Mouse (Mus musculus) central nervous system, embryonic 18 days (tissue): ENCODE data around the gene Olfr1051. TPM values are rescaled to one million over a fixed set of nuclear protein-coding genes. Genes with fewer than 3 reads are reported as not detected.

Experiments
- polyA plus RNA-seq: library from polyadenylated mRNA; depleted of rRNA; stranded (reverse); fragments of >200 nt; gene quantifications from 2 replicates; pipeline ENCODE4 v1.2.3, GENCODE M21; 2012; rRNA removed

Gene Olfr1051
- polyA plus RNA-seq, result not detected in 2 replicates

GRCm38 (mm10) chr2:86278988-86279387 lies at the start of gene Olfr1051:
Olfr1051 (minus strand) TSS chr2:86279088.

GRCm38 (mm10) chr2:86315184-86315583 lies 36.3 kb upstream of the Olfr1051 start, which contains the start of gene Olfr1053:
Olfr1053 (minus strand) TSS chr2:86315284.

GRCm38 (mm10) chr2:86292155-86292554 lies 13.3 kb upstream of the Olfr1051 start, which contains the start of gene Olfr1052:
Olfr1052 (plus strand) TSS chr2:86292455.

GRCm38 (mm10) chr2:86258228-86258627 lies 20.7 kb downstream of the Olfr1051 start, which contains the start of gene Olfr1049:
Olfr1049 (minus strand) TSS chr2:86258328.

DNA sequence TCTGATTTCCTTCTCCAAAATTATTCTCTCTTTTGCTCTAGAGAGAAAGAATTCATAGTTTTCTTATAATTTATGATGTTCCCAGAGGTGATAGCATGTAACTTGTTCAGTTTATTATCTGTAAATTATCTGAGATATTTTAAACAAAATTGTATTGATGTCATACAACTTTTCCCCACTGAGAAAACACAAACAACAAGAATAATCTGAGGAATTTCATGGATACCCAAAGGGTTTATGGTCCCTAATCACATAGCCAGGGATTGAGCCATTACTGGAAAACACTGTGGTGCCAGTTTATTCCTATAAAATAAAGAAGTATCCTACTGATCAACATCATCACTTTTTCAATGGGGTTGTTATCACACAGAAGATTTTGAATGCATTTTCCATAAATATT lies 38.7 kb downstream of the Olfr1051 start, which contains the start of gene Olfr1048:
Olfr1048 (minus strand) TSS at position 101 of the 400 bp plus-strand sequence.

GRCm38 (mm10) chr2:86231301-86231700 lies 47.6 kb downstream of the Olfr1051 start, which contains the start of gene Olfr1047:
Olfr1047 (minus strand) TSS chr2:86231401.

Other genes starting within 250 kb of the Olfr1051 start
- gene Olfr1034, start 233.2 kb downstream of the Olfr1051 start, polyA plus RNA-seq, result 0.03 and 0.04 TPM in 2 replicates
- gene Olfr1036, start 205.1 kb downstream of the Olfr1051 start, polyA plus RNA-seq, result not detected in 2 replicates
- gene Olfr1037, start 191.7 kb downstream of the Olfr1051 start, polyA plus RNA-seq, result not detected in 2 replicates
- not detected in 2 replicates for gene Olfr1039, start 143.2 kb downstream of the Olfr1051 start, polyA plus RNA-seq
- not detected in 2 replicates for gene Olfr1040, start 132.4 kb downstream of the Olfr1051 start, polyA plus RNA-seq
- not detected in 2 replicates for gene Olfr1042, start 117.2 kb downstream of the Olfr1051 start, polyA plus RNA-seq
- not detected in 2 replicates for gene Olfr1043, start 111.6 kb downstream of the Olfr1051 start, polyA plus RNA-seq
- not detected in 2 replicates for gene Olfr1044, start 101.3 kb downstream of the Olfr1051 start, polyA plus RNA-seq
- not detected in 2 replicates for gene Olfr52, start 93.4 kb downstream of the Olfr1051 start, polyA plus RNA-seq
- gene Olfr1045, start 76.1 kb downstream of the Olfr1051 start, polyA plus RNA-seq, result not detected in 2 replicates
- not detected in 2 replicates for gene Olfr1046, start 59.8 kb downstream of the Olfr1051 start, polyA plus RNA-seq
- gene Olfr1047, start 47.7 kb downstream of the Olfr1051 start, polyA plus RNA-seq, result not detected in 2 replicates
- not detected in 2 replicates for gene Olfr1048, start 38.8 kb downstream of the Olfr1051 start, polyA plus RNA-seq
- gene Olfr1049, start 20.8 kb downstream of the Olfr1051 start, polyA plus RNA-seq, result not detected in 2 replicates
- not detected in 2 replicates for gene Olfr1052, start 13.4 kb upstream of the Olfr1051 start, polyA plus RNA-seq
- not detected in 2 replicates for gene Olfr1053, start 36.2 kb upstream of the Olfr1051 start, polyA plus RNA-seq
- gene Olfr1054, start 56.3 kb upstream of the Olfr1051 start, polyA plus RNA-seq, result not detected in 2 replicates
- gene Olfr1055, start 71.2 kb upstream of the Olfr1051 start, polyA plus RNA-seq, result not detected in 2 replicates
- gene Olfr1056, start 83.4 kb upstream of the Olfr1051 start, polyA plus RNA-seq, result not detected in 2 replicates
- gene Olfr1057, start 99.3 kb upstream of the Olfr1051 start, polyA plus RNA-seq, result not detected in 2 replicates
- not detected in 2 replicates for gene Olfr1058, start 109.5 kb upstream of the Olfr1051 start, polyA plus RNA-seq
- gene Olfr1061, start 135.0 kb upstream of the Olfr1051 start, polyA plus RNA-seq, result not detected in 2 replicates
- not detected in 2 replicates for gene Olfr1062, start 147.7 kb upstream of the Olfr1051 start, polyA plus RNA-seq
- gene Olfr1065, start 171.5 kb upstream of the Olfr1051 start, polyA plus RNA-seq, result not detected in 2 replicates
- not detected in 2 replicates for gene Olfr1066, start 177.2 kb upstream of the Olfr1051 start, polyA plus RNA-seq
- not detected in 2 replicates for gene Olfr228, start 208.3 kb upstream of the Olfr1051 start, polyA plus RNA-seq
- gene Olfr1076, start 229.4 kb upstream of the Olfr1051 start, polyA plus RNA-seq, result not detected in 2 replicates